Mouse (Mus musculus) stomach, embryonic 14.5 days (tissue): ENCODE measurements around the gene Slc26a10. TPM values are rescaled to one million over a fixed set of nuclear protein-coding genes. Genes with fewer than 3 reads are reported as not detected.

ENCODE experiments used
- ATAC-seq: fragments of 200-750 bp; cut with Nextera tagmentation; 2 replicates; pipeline ENCODE4 v1.8.0; 2017; ENCODE audit warnings: low read depth, moderate TSS enrichment; ENCODE audit not compliant: insufficient number of reproducible peaks, insufficient read depth, low FRiP score
- H3K27ac ChIP-seq: fragments of 300-500 bp; sonication (generic); 2 replicates; pipeline ENCODE4 v1.5.1; 2014; ENCODE audit warnings: mild to moderate bottlenecking, low read length, moderate library complexity, mixed read lengths
- H3K27me3 ChIP-seq: fragments of 300-500 bp; sonication (generic); 2 replicates; pipeline ENCODE4 v1.6.1; 2014; ENCODE audit warnings: low read length, control low read depth, mixed read lengths; ENCODE audit not compliant: control insufficient read depth, insufficient read depth
- H3K36me3 ChIP-seq: fragments of 300-500 bp; sonication (generic); 2 replicates; pipeline ENCODE4 v1.6.1; 2014; ENCODE audit warnings: mild to moderate bottlenecking, control low read depth, low read length, moderate library complexity, mixed read lengths; ENCODE audit not compliant: control insufficient read depth, insufficient read depth
- H3K4me1 ChIP-seq: fragments of 300-500 bp; sonication (generic); 2 replicates; pipeline ENCODE4 v1.6.1; 2014; ENCODE audit warnings: low read length, control low read depth, mixed read lengths; ENCODE audit not compliant: control insufficient read depth, insufficient read depth
- H3K4me2 ChIP-seq: fragments of 300-500 bp; sonication (generic); replicated peaks from 2 replicates; pipeline ENCODE4 v1.6.1; 2014; ENCODE audit warnings: low read depth, low read length, control low read depth
- H3K4me3 ChIP-seq: fragments of 300-500 bp; sonication (generic); 2 replicates; pipeline ENCODE4 v1.5.1; 2014; ENCODE audit warnings: low read depth, low read length, control low read depth
- H3K9ac ChIP-seq: fragments of 300-500 bp; sonication (generic); replicated peaks from 2 replicates; pipeline ENCODE4 v1.6.1; 2014; ENCODE audit warnings: low read depth, mild to moderate bottlenecking, control low read depth, low read length, moderate library complexity, mixed read lengths
- H3K9me3 ChIP-seq: fragments of 300-500 bp; sonication (generic); 2 replicates; pipeline ENCODE4 v1.6.1; 2016; ENCODE audit warnings: low read depth, low read length, control low read depth; ENCODE audit not compliant: control insufficient read depth
- WGBS: fragments of 180-500 bp; shearing (Covaris S2); extraction: QIAGEN DNeasy Blood & Tissue Kit; methylation state at CpG from one replicate; pipeline ENCODE4 v1.1.7; 2014; 5-methylcytosine and 5-hydroxymethylcytosine counted together
- polyA plus RNA-seq: library from polyadenylated mRNA; unstranded; fragments of >200 nt; fragmentation: Nextera tagmentation; extraction: Ambion mirVana; gene quantifications from 2 replicates; pipeline ENCODE4 v1.2.1, GENCODE M21; 2014

Gene Slc26a10
- polyA plus RNA-seq, 1 experiment from 2014 or later: 0.82 TPM

- Histone ChIP-seq H3K27me3 (no peaks in the 10 kb centered on the region), H3K36me3 (peaks cover 18% of the 10 kb centered on the region), H3K4me1 (no peaks in the 10 kb centered on the region), H3K9ac (no peak overlapping the region), H3K4me2 (no peak overlapping the region), H3K27ac (no peak overlapping the region), H3K4me3 (no peak overlapping the region), H3K9me3 (no peaks in the 10 kb centered on the region)
- ATAC-seq: peak; percentile 85; the same call in 1 of the 2 replicates
- WGBS: 79% methylated on average over 10 of the region's 10 CpGs
Observed at GRCm38 (mm10) chr10:127205373-127205772, 24.9 kb upstream of the Slc26a10 start.

GRCm38 (mm10) chr10:127204589-127204988 lies 24.1 kb upstream of the Slc26a10 start:
- H3K36me3 ChIP-seq: peaks cover 25% of the 10 kb centered on the region
- 88% methylated on average over 5 of the region's 5 CpGs for WGBS
- ATAC-seq: no peak
- no peaks in the 10 kb centered on the region for H3K9me3 ChIP-seq
- no peak overlapping the region for H3K9ac ChIP-seq
- H3K4me1 ChIP-seq: no peaks in the 10 kb centered on the region
- no peak overlapping the region for H3K27ac ChIP-seq
- H3K27me3 ChIP-seq: no peaks in the 10 kb centered on the region
- no peak overlapping the region for H3K4me3 ChIP-seq
- no peak overlapping the region for H3K4me2 ChIP-seq

GRCm38 (mm10) chr10:127203106-127203505 lies 22.7 kb upstream of the Slc26a10 start:
- H3K4me2 ChIP-seq: no peak overlapping the region
- no peaks in the 10 kb centered on the region for H3K4me1 ChIP-seq
- H3K9me3 ChIP-seq: no peaks in the 10 kb centered on the region
- no peak overlapping the region for H3K4me3 ChIP-seq
- ATAC-seq: no peak
- H3K36me3 ChIP-seq: peaks cover 33% of the 10 kb centered on the region
- H3K27ac ChIP-seq: no peak overlapping the region
- H3K9ac ChIP-seq: no peak overlapping the region
- no peaks in the 10 kb centered on the region for H3K27me3 ChIP-seq
- 84% methylated on average over 3 of the region's 3 CpGs for WGBS

- 82% methylated on average over 8 of the region's 8 CpGs for WGBS
- no peak for ATAC-seq
- Histone ChIP-seq H3K4me3 (no peak overlapping the region), H3K9me3 (no peaks in the 10 kb centered on the region), H3K4me2 (no peak overlapping the region), H3K4me1 (peaks cover 8% of the 10 kb centered on the region; the same call in 1 of the 2 replicates), H3K9ac (no peak overlapping the region), H3K27ac (no peak overlapping the region), H3K36me3 (peaks cover 21% of the 10 kb centered on the region), H3K27me3 (no peaks in the 10 kb centered on the region)
Observed at GRCm38 (mm10) chr10:127200279-127200678, 19.8 kb upstream of the Slc26a10 start.

GRCm38 (mm10) chr10:127199474-127199873 lies 19.0 kb upstream of the Slc26a10 start:
- H3K9me3 ChIP-seq: no peaks in the 10 kb centered on the region
- WGBS: 81% methylated on average over 11 of the region's 11 CpGs
- ATAC-seq: no peak
- no peaks in the 10 kb centered on the region for H3K27me3 ChIP-seq
- no peak overlapping the region for H3K4me2 ChIP-seq
- H3K4me3 ChIP-seq: no peak overlapping the region
- H3K27ac ChIP-seq: no peak overlapping the region
- H3K9ac ChIP-seq: no peak overlapping the region
- H3K4me1 ChIP-seq: peaks cover 15% of the 10 kb centered on the region; the same call in 1 of the 2 replicates
- H3K36me3 ChIP-seq: peaks cover 19% of the 10 kb centered on the region

GRCm38 (mm10) chr10:127199068-127199467 lies 18.6 kb upstream of the Slc26a10 start:
- peaks cover 19% of the 10 kb centered on the region for H3K36me3 ChIP-seq
- no peak overlapping the region for H3K27ac ChIP-seq
- H3K4me3 ChIP-seq: no peak overlapping the region
- 70% methylated on average over 5 of the region's 5 CpGs for WGBS
- no peak for ATAC-seq
- H3K4me1 ChIP-seq: peaks cover 19% of the 10 kb centered on the region; the same call in 1 of the 2 replicates
- H3K4me2 ChIP-seq: no peak overlapping the region
- no peaks in the 10 kb centered on the region for H3K27me3 ChIP-seq
- no peak overlapping the region for H3K9ac ChIP-seq
- no peaks in the 10 kb centered on the region for H3K9me3 ChIP-seq

- H3K4me2 ChIP-seq: no peak overlapping the region
- no peak overlapping the region for H3K27ac ChIP-seq
- no peak overlapping the region for H3K4me3 ChIP-seq
- no peaks in the 10 kb centered on the region for H3K27me3 ChIP-seq
- H3K4me1 ChIP-seq: peaks cover 19% of the 10 kb centered on the region; the same call in 1 of the 2 replicates
- no peak for ATAC-seq
- no peak overlapping the region for H3K9ac ChIP-seq
- WGBS: 51% methylated on average over 2 of the region's 2 CpGs
- H3K36me3 ChIP-seq: peaks cover 19% of the 10 kb centered on the region
- H3K9me3 ChIP-seq: no peaks in the 10 kb centered on the region
Observed at GRCm38 (mm10) chr10:127198492-127198891, 18.0 kb upstream of the Slc26a10 start.

GRCm38 (mm10) chr10:127197505-127198110 lies 17.2 kb upstream of the Slc26a10 start:
- Histone ChIP-seq H3K27me3 (no peaks in the 10 kb centered on the region), H3K27ac (no peak overlapping the region), H3K4me3 (no peak overlapping the region), H3K4me1 (peaks cover 19% of the 10 kb centered on the region; the same call in 1 of the 2 replicates), H3K9ac (no peak overlapping the region), H3K4me2 (no peak overlapping the region), H3K9me3 (no peaks in the 10 kb centered on the region), H3K36me3 (peaks cover 19% of the 10 kb centered on the region)
- no peak for ATAC-seq
- WGBS: 83% methylated on average over 11 of the region's 11 CpGs

- Histone ChIP-seq H3K4me2 (no peak overlapping the region), H3K36me3 (peaks cover 19% of the 10 kb centered on the region), H3K27me3 (no peaks in the 10 kb centered on the region), H3K4me3 (no peak overlapping the region), H3K9ac (no peak overlapping the region), H3K27ac (peak overlapping the region; percentile 91; the same call in 1 of the 2 replicates), H3K9me3 (no peaks in the 10 kb centered on the region), H3K4me1 (peaks cover 19% of the 10 kb centered on the region; the same call in 1 of the 2 replicates)
- WGBS: 87% methylated on average over 8 of the region's 8 CpGs
- ATAC-seq: no peak
Observed at GRCm38 (mm10) chr10:127197104-127197503, 16.7 kb upstream of the Slc26a10 start.
